ENCODE assay signal across 10 mouse cellular contexts in the genomic region with DNA sequence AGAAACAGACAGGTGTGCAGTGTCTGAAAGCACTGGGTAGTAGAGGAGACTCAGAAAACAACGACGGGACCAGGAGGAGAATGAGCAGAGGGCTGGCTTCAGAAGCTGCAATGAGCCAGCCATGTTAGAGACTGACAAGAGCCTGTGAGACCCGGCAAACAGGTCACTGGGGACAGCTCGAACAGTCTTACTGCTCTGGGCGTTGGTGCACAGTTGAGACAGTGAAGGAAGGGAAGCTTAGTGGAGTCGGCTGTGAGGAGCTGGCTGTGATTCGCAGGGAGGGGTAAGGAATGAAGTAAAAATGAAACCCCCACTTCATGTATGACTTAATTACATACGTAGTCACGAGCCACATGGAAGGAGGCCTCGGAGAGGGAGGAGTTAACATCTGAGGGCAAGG. TPM values are rescaled to one million over a fixed set of nuclear protein-coding genes. Genes with fewer than 3 reads are reported as not detected.
DNase-seq lines count a peak whose midpoint lies in the region; ATAC-seq and TF ChIP-seq lines count a peak whose summit lies in the region.
"Had no signal": no experiment of that assay in that cellular context is flagged by ENCODE, and none has a peak within 500 bp of the region (broad histone marks: within the 10 kb centered on the region; RNA-seq: fewer than 3 reads in every experiment).

No protein-coding gene starts in this region.

- WGBS in embryonic facial prominence, embryonic 11.5 days, result 2% methylated on average over 10 of the region's 10 CpGs
- 18% methylated on average over 10 of the region's 10 CpGs for WGBS in liver, postnatal 0 days (ENCODE audit: insufficient replicate concordance)

- no peak for DNase-seq in embryonic facial prominence, embryonic 11.5 days (ENCODE audit: low spot score)
- peak; percentile 49 to 54 for DNase-seq in heart, postnatal 36 days
- DNase-seq in liver, postnatal 0 days, result no peak
- no peak for DNase-seq in thymus, postnatal 14 days
- DNase-seq in adrenal gland, postnatal 25 days, result no peak
- DNase-seq in left cerebral cortex, adult 8-10 months (ENCODE audit: low spot score in 2 of 2), result no peak
- DNase-seq in layer of hippocampus, postnatal 10 days (ENCODE audit: low spot score in 2 of 2), result no peak

- intact Hi-C loops in heart, postnatal 36 days (cut with DNase I), result no loop called here

- TF ChIP-seq CTCF in E14TG2a.4 (conservative IDR thresholded peaks at IDR 0.05; ENCODE audit: low read length), result no peak
- TF ChIP-seq CTCF in liver, postnatal 0 days (IDR thresholded peaks at IDR 0.05; ENCODE audit: low read depth), result no peak

- no peaks in the 10 kb centered on the region; the same call in 1 of the 2 replicates for H3K9me3 ChIP-seq in E14TG2a.4 (ENCODE audit: low read length)
- H3K9me3 ChIP-seq in embryonic facial prominence, embryonic 11.5 days (replicated peaks; ENCODE audit: control insufficient read depth, low read length), result no peaks in the 10 kb centered on the region
- H3K9me3 ChIP-seq in liver, postnatal 0 days (ENCODE audit: low read length), result no peaks in the 10 kb centered on the region

- H3K36me3 ChIP-seq in E14TG2a.4 (ENCODE audit: insufficient read depth, low read length), result no peaks in the 10 kb centered on the region
- no peaks in the 10 kb centered on the region for H3K36me3 ChIP-seq in embryonic facial prominence, embryonic 11.5 days (replicated peaks; ENCODE audit: control insufficient read depth, insufficient read depth, low read depth, low read length)
- no peaks in the 10 kb centered on the region for H3K36me3 ChIP-seq in liver, postnatal 0 days (replicated peaks; ENCODE audit: insufficient read depth, low read length)

- peak; percentile 50; the same call in 1 of the 2 replicates for ATAC-seq in embryonic facial prominence, embryonic 11.5 days (replicated peaks; ENCODE audit: insufficient number of reproducible peaks, low FRiP score, low TSS enrichment, low read depth)
- ATAC-seq in liver, postnatal 0 days, result 0 out of 2 replicates have a peak, but pooled peaks have one; percentile 21

- H3K4me1 ChIP-seq in E14TG2a.4 (replicated peaks; ENCODE audit: low read depth, low read length), result peaks cover 35% of the 10 kb centered on the region
- H3K4me1 ChIP-seq in embryonic facial prominence, embryonic 11.5 days (ENCODE audit: control insufficient read depth, insufficient read depth, low read length), result no peaks in the 10 kb centered on the region
- peaks cover 11% of the 10 kb centered on the region; the same call in 1 of the 2 replicates for H3K4me1 ChIP-seq in liver, postnatal 0 days (ENCODE audit: insufficient read depth)

- H3K27ac ChIP-seq in embryonic facial prominence, embryonic 11.5 days (replicated peaks; ENCODE audit: low read depth, low read length), result no peak overlapping the region
- no peak overlapping the region for H3K27ac ChIP-seq in liver, postnatal 0 days (ENCODE audit: low read depth)

- TF ChIP-seq EP300 in liver, postnatal 0 days (IDR thresholded peaks at IDR 0.05; ENCODE audit: low read depth), result no peak

- no peak overlapping the region for H3K9ac ChIP-seq in embryonic facial prominence, embryonic 11.5 days (replicated peaks; ENCODE audit: low read length)
- H3K9ac ChIP-seq in liver, postnatal 0 days (replicated peaks), result no peak overlapping the region

- peaks cover 20% of the 10 kb centered on the region; the same call in 1 of the 2 replicates for H3K27me3 ChIP-seq in E14TG2a.4 (ENCODE audit: insufficient read depth, low read length)
- H3K27me3 ChIP-seq in embryonic facial prominence, embryonic 11.5 days (ENCODE audit: control insufficient read depth, insufficient read depth, low read length), result peaks cover 2% of the 10 kb centered on the region; the same call in 1 of the 2 replicates
- H3K27me3 ChIP-seq in liver, postnatal 0 days (ENCODE audit: insufficient read depth, low read length), result no peaks in the 10 kb centered on the region

- H3K4me3 ChIP-seq in E14TG2a.4 (replicated peaks; ENCODE audit: low read length), result peak overlapping the region; percentile 20; the same call in 1 of the 2 replicates
- no peak overlapping the region for H3K4me3 ChIP-seq in embryonic facial prominence, embryonic 11.5 days (ENCODE audit: low read depth, low read length)
- H3K4me3 ChIP-seq in liver, postnatal 0 days (ENCODE audit: low read depth, low read length), result 0 out of 2 replicates have a peak overlapping the region, but pooled peaks have one; percentile 7
- H3K4me3 ChIP-seq: erythroblast, embryonic 14.5 days; myocyte had no signal

- peak overlapping the region; percentile 14; the same call in 1 of the 2 replicates for H3K4me2 ChIP-seq in embryonic facial prominence, embryonic 11.5 days (ENCODE audit: low read depth, low read length)
- H3K4me2 ChIP-seq in liver, postnatal 0 days (ENCODE audit: low read depth, low read length), result peak overlapping the region; percentile 63

RNA-seq across cellular contexts. Expression of a gene that starts 8.8 kb away (rescaled TPM):
- polyA plus RNA-seq in embryonic facial prominence, embryonic 11.5 days (2014; fragmentation: Nextera tagmentation; extraction: Ambion mirVana), result 8.0 and 9.7 TPM in 2 replicates
- 1 to 10 TPM; 7.3 to 8.4 TPM for total RNA-seq in heart, postnatal 36 days (2021)
- 9.5 TPM in 2 replicates for polyA plus RNA-seq in liver, postnatal 0 days (2015; fragmentation: Nextera tagmentation; extraction: Ambion mirVana)
- 45.7 and 60.0 TPM in 2 replicates for total RNA-seq in adrenal gland, postnatal 25 days (2021)
- total RNA-seq in left cerebral cortex, adult 8-10 months (2022), result 1 to 10 TPM; 5.4 to 8.3 (median 7.5) TPM
- total RNA-seq in layer of hippocampus, postnatal 10 days (2021), result 1 to 10 TPM; 5.0 to 5.5 TPM

RNA-seq across cellular contexts. Expression of a gene that starts 37.1 kb away (rescaled TPM):
- polyA plus RNA-seq in embryonic facial prominence, embryonic 11.5 days (2014; fragmentation: Nextera tagmentation; extraction: Ambion mirVana), result 11.0 and 11.1 TPM in 2 replicates
- 10 to 100 TPM; 25.4 to 35.8 TPM for total RNA-seq in heart, postnatal 36 days (2021)
- 10.7 and 12.5 TPM in 2 replicates for polyA plus RNA-seq in liver, postnatal 0 days (2015; fragmentation: Nextera tagmentation; extraction: Ambion mirVana)
- 14.5 and 16.9 TPM in 2 replicates for total RNA-seq in adrenal gland, postnatal 25 days (2021)
- total RNA-seq in left cerebral cortex, adult 8-10 months (2022), result 10 to 100 TPM; 72.5 to 78.8 (median 74.9) TPM
- 10 to 100 TPM; 45.4 to 48.3 TPM for total RNA-seq in layer of hippocampus, postnatal 10 days (2021)
- polyA plus RNA-seq: erythroblast, embryonic 14.5 days had no signal

RNA-seq across cellular contexts. Expression of a gene that starts 57.0 kb away (rescaled TPM):
- polyA plus RNA-seq in embryonic facial prominence, embryonic 11.5 days (2014; fragmentation: Nextera tagmentation; extraction: Ambion mirVana), result 0.99 and 1.1 TPM in 2 replicates
- total RNA-seq in heart, postnatal 36 days (2021), result under 1 TPM; 0.73 to 0.89 TPM
- polyA plus RNA-seq in liver, postnatal 0 days (2015; fragmentation: Nextera tagmentation; extraction: Ambion mirVana), result 14.7 and 14.9 TPM in 2 replicates
- total RNA-seq in adrenal gland, postnatal 25 days (2021), result 0.58 and 1.9 TPM in 2 replicates
- 1 to 10 TPM in 2 of 4 experiments, under 1 TPM in 2; 0.89 to 1.1 (median 1.0) TPM for total RNA-seq in left cerebral cortex, adult 8-10 months (2022)
- under 1 TPM; 0.27 to 0.53 TPM for total RNA-seq in layer of hippocampus, postnatal 10 days (2021)
- polyA plus RNA-seq: erythroblast, embryonic 14.5 days had no signal

Comparison
In these comparisons a context has a peak if more than half of its experiments do, and no peak if none do; other contexts are left out.
1. DNase-seq: peak in heart, postnatal 36 days (2 of 2); none in embryonic facial prominence, embryonic 11.5 days (single experiment), liver, postnatal 0 days (single experiment), thymus, postnatal 14 days (single experiment), adrenal gland, postnatal 25 days (single experiment), left cerebral cortex, adult 8-10 months (0 of 2) and layer of hippocampus, postnatal 10 days (0 of 2).